Mouse (Mus musculus): ENCODE results near the gene Fggy.

Fggy gene

DNA sequence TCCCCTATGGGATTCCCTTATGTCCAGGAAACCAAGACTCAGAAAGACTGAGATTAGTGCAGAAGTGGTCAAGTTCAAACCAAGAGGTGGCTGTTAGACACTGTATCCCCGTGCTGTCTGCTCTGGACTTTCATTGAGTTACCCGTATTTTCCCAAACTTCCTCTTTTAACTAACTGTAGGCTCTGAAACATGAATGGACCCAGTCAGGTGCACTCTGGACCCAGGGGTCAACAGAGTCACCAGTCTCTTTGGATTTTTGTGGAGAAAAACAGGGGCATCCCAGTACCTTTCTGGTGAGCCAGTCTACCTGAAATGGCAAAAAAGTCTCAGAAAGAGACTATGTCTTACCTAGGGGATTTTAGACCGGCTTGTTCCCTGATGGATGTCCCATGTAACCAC, 33.6 kb downstream of the Fggy start:
- DNase-seq (ENCODE audit: low read depth) = no peak

- DNase-seq (ENCODE audit: low read depth) = no peak
These were observed 39.9 kb downstream of the Fggy start for GRCm38 (mm10) chr4:95597208-95597607.

- no peak for DNase-seq (ENCODE audit: low read depth)
These were observed 44.5 kb downstream of the Fggy start for GRCm38 (mm10) chr4:95601776-95602175.

- no peak for DNase-seq (ENCODE audit: low read depth)
These were observed 45.9 kb downstream of the Fggy start for GRCm38 (mm10) chr4:95603254-95603653.

- no peak for DNase-seq (ENCODE audit: low read depth)
These were observed 53.4 kb downstream of the Fggy start for GRCm38 (mm10) chr4:95610663-95611062.

- DNase-seq (ENCODE audit: low read depth) = no peak
These were observed 54.1 kb downstream of the Fggy start for GRCm38 (mm10) chr4:95611390-95611789.

- DNase-seq (ENCODE audit: low read depth) = no peak
These were observed 63.7 kb downstream of the Fggy start for GRCm38 (mm10) chr4:95621046-95621445.

DNA sequence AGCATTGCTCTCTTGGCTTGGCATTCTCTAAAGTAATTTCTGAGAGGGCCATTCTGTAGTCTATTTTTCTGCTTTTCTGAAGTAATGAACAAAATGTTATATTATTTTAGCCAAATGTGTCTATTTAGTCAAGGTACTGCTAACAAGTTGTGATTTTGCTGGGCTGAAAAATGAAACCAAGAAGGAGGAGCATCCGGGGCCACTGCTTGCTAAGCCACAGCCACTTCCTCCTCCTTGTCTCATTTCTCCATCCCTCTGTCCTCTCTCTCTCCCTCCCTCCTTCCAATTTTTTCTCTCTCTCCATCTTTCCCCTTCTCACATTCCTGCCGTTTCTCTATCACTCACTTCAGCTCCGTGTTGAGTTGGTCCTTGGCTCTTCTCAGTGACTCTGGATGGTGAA, 67.4 kb downstream of the Fggy start:
- DNase-seq (ENCODE audit: low read depth) = no peak

- DNase-seq (ENCODE audit: low read depth) = no peak
These were observed 68.3 kb downstream of the Fggy start for GRCm38 (mm10) chr4:95625651-95626050.

GRCm38 (mm10) chr4:95626186-95626585, 68.9 kb downstream of the Fggy start:
- DNase-seq (ENCODE audit: low read depth) = no peak

- DNase-seq (ENCODE audit: low read depth) = no peak
These were observed 77.6 kb downstream of the Fggy start for GRCm38 (mm10) chr4:95634903-95635302.

DNA sequence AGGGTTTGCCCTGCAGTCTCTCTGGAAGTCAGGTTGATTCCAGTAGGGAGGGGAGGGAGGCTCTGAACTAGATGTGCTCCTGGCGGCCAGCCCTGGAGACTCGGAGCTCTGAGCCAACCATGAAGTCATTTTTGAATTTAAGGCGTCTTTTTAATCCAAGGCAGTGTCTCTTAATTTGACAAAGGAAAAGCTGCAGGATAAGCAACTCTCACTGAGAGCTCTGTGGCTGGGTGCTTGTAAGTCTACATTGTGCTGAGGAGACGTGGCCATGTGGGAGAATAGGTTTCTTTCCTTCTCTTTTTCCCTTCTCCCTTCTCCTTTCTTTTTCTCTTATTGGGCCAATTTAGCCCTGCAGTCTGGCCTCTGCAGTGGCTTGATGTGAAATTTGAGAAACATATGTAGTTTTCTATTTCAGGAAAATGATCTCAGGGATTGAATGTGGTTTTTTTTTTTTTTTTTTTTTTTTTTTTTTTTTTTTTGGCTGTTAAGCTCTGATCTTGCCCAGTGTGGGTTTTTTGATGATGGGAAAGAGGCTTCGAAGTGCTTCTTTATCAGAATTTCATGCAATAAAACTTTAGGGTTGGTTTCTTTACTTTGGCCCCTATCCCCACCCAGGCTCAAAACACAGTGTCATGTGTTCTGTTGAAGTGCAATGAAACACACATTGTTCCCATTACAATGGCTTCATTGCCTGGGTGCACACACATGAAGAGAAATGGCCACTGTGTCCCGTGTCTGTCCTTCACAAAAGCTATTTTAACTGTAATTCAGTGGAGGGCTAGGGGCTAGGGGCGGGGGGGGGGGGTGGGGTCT, 79.8 kb downstream of the Fggy start:
- no peak for DNase-seq (ENCODE audit: low read depth)

DNA sequence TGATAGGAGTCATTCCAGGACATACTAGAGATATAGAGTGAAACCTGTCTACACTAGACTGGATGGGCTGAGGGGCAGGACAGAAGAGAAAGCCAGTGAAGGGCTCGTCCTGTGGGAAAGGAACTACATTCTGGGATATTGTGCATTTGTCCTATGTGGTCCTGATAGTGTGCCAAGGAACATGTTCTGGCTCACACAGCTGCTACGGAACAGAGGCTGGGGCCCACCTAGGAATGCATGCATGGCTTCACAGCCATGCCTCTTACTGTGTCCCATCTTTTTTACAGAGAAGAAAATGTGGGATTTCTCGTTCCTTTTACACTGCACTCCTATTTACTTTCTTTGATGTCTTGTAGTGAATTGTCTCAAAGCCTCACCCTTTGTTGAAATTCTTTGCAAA, 80.8 kb downstream of the Fggy start:
- no peak for DNase-seq (ENCODE audit: low read depth)

DNA sequence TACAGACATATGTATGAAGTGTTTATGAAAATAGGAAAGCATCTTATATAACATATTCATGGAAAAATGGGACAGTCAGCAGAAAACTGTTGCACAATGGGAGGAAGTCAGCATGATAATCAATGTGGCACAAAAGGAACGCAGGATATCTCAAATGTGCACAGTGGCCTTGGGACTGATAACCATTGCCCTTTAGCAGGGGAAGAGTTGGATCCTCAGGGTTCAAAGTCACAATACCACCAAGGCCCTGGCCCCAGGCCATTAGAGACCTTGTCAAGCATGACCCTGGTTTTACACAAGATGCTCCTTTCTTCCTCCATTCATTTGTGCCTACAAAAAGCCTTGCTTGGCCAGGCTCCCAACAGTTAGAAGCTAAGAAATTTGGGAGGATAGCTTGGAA, 83.5 kb downstream of the Fggy start:
- DNase-seq (ENCODE audit: low read depth) = no peak

- no peak for DNase-seq (ENCODE audit: low read depth)
These were observed 86.7 kb downstream of the Fggy start for GRCm38 (mm10) chr4:95644048-95644447.

DNA sequence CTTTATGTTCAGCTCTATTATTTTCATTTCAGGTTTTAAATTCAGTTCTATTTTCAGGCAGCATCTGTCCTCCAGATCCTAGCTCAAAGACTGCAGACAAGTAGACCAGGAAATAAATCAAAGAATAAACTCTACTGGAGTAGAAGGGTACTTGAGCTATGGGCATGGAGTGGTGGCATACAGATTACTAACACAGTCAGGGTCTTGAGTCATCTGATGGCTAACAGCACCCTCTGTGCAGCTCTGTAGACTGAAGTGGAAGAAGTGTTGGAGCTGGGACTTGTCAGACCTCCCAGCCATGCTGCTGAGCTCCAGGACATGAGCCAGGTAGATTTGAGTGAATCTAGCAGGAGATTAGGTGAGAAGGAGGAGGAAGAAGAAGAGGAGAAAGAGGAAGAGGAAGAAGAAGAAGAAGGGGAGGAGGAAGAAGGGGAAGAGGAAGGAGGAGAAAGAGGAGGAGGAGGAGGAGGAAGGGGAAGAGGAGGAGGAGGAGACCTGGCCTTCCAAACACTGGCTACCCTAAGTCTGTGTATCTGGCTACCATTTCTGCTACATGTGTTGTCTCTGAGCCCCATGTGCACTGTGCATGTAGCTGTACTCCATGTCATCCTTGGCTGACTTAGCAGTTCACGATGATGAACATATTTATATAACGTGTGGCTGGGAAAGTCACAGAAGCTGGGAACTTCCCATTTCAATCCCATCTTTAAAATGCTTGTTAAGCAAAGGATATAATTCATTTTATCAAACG, 91.7 kb downstream of the Fggy start:
- DNase-seq (ENCODE audit: low read depth) = no peak

DNA sequence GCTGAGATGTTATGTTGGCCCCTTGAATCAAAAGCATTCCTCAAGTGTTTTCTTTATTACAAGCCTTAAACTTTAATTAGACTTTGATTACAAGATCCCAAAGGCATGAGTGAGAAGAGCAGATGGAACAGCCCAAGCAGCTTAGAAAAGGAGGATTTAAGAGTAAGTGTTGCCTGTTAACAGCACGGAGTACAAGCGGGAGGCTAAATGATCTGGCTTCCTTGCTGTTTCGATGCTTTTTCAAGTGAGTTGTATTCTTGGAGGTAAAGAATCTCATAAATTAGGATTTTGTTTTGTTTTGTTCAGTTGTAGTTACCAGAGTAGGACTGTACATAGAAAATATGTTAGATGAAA, 92.2 kb downstream of the Fggy start:
- DNase-seq (ENCODE audit: low read depth) = no peak

- DNase-seq (ENCODE audit: low read depth) = no peak
These were observed 92.7 kb downstream of the Fggy start for GRCm38 (mm10) chr4:95649980-95650379.

DNA sequence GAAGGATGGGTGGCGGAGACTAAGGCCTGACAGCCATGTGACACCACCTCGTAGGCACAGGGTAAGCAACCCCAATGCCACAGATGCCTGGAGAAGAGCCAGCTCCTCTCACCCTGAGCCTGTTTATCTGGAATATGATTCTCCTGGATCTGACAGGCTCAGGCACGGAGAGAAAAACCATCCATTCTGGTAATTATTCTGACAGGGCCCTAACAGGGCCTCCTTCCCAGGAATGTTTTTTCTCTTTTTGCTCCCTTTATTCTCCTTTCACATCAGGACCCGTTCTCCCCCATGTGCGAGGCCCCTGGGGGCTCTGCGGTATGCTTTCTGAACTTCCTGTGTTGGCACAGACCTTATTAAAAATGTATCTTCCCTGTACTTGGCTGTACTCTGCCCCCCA, 94.7 kb downstream of the Fggy start:
- DNase-seq (ENCODE audit: low read depth) = no peak

DNA sequence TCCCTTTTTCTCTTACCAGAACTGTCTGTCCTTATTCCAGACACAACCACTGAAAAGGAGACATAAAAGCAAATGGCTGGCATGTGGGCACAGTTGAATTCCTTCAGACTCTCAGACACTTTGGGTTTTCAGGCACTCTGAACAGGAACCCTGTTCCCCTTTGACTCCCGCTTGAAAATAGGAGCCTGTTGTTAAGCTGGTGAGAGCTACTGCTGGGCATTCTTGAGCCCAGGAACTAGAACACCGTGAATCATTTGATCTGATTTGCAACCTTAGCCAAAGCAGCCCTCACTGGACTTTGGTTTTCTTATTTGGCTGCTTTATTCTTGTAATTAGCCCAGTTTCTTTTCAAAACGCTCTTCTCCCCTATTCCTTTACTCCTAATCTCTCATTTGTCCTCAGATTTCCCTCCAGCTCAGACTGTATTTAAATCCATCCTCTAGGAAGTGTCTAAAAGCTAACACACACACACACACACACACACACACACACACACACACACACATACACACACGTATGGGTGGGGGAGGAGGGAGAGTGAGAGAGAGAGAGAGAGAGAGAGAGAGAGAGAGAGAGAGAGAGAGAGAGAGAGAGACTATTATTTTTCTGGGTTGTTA, 96.1 kb downstream of the Fggy start:
- no peak for DNase-seq (ENCODE audit: low read depth)

DNA sequence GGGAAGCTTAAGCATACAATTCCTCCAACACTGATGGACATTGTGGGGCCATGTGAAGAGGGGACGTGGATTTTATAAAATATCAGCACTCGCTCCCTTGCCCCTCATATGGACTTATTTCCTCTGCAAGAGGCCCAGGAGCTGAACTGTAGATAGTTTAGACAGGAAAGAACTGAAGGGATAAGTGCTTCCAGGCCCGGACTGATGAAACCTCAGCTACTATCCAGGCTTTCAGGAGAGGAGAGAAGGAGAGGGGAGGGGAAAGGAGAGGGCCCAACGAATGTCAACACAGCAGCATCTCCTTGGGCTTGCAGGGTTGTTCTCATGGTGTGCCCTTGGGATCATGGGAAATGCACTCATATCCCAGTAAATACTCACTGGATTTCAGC, 96.6 kb downstream of the Fggy start:
- DNase-seq (ENCODE audit: low read depth) = no peak

DNA sequence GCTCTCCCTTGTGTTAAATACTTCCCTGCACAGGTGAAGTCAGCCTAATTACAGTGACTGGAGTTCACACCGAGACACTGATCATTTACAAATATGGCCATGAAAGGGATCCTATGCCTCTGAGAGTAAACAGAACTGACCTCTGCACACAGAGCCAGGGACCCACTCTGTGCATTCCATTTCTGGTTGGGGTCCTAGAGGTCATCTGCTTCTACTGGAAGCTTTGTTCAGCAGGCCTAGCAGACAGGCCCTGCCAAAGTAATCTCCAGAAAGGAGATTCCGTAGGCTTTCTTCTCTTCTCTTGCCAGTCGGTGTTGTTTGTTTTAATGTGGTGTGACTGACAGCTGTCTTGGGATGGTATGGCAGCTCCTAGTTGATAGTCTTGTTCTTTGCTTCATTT, 101.7 kb downstream of the Fggy start:
- DNase-seq (ENCODE audit: low read depth) = no peak

DNA sequence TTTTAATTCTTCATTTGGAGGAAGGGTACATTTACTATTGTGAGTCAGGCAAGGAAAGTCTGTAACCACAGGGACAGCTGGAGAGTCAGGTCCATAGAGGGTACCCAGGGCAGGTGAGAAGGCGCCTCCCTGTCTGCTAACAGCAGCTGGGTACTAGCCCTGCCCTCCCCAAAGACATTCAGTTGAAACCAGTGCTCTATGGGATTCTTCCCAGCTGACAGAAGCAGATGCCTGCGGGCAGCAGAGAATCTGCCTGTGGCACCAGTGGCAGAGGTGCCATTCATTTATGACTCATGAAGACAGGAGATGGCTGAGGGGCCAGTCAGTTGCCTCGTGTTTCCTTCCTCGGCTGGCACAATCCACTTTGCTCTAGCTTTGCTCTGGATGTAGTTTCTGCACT, 106.3 kb downstream of the Fggy start:
- no peak for DNase-seq (ENCODE audit: low read depth)
